Mouse (Mus musculus) kidney, adult 2 months (tissue): ENCODE measurements around the gene Foxo3.

Experiments used
- CTCF ChIP-seq: fragments of 200-500 bp; conservative IDR thresholded peaks from 2 replicates; pipeline ENCODE4 v1.5.1; 2011; ENCODE audit warnings: low read depth, mild to moderate bottlenecking, control low read depth, low read length, moderate library complexity, mixed read lengths; ENCODE audit not compliant: insufficient read depth, insufficient read length
- POLR2A ChIP-seq: fragments of 200-500 bp; IDR thresholded peaks from one replicate; pipeline ENCODE4 v1.6.1; 2011; ENCODE audit warnings: low read depth, low read length, control low read depth

- TF ChIP-seq POLR2A = no peak
- no peak for TF ChIP-seq CTCF
Observed at GRCm38 (mm10) chr10:42237556-42237955, 39.0 kb downstream of the Foxo3 start.
